In genomic region chr19:47178001-47178400, GRCm38 (mm10) we compare ENCODE assay signal across 7 mouse cellular contexts. TPM values are rescaled to one million over a fixed set of nuclear protein-coding genes. Genes with fewer than 3 reads are reported as not detected.
DNase-seq lines count a peak whose midpoint lies in the region; ATAC-seq lines count a peak whose summit lies in the region.

No protein-coding gene starts in this region.

- peak overlapping the region; percentile 72; the same call in 1 of the 2 replicates for H3K27ac ChIP-seq in midbrain, embryonic 14.5 days (replicated peaks; ENCODE audit: low read depth, low read length)

- H3K4me2 ChIP-seq in midbrain, embryonic 14.5 days (ENCODE audit: low read length), result peak overlapping the region; percentile 93

- intact Hi-C loops in left cerebral cortex, postnatal 4 days (cut with DNase I), result loop anchor here (5.0 kb wide), 1 partner anchor 159 kb away; no protein-coding TSS in a partner anchor

- peak overlapping the region; percentile 68; the same call in 1 of the 2 replicates for H3K4me3 ChIP-seq in midbrain, embryonic 14.5 days (replicated peaks; ENCODE audit: low read depth, low read length)

- 0 out of 2 replicates have a peak, but pooled peaks have one; percentile 8 for ATAC-seq in midbrain, embryonic 14.5 days (ENCODE audit: low FRiP score, low TSS enrichment)

- WGBS in midbrain, embryonic 14.5 days, result 25% methylated on average over 10 of the region's 10 CpGs

- H3K36me3 ChIP-seq in midbrain, embryonic 14.5 days (ENCODE audit: control insufficient read depth, insufficient read depth, low read length), result no peaks in the 10 kb centered on the region

- peaks cover 12% of the 10 kb centered on the region; the same call in 1 of the 2 replicates for H3K27me3 ChIP-seq in midbrain, embryonic 14.5 days (ENCODE audit: control insufficient read depth, insufficient read depth, low read length)

- H3K9me3 ChIP-seq in midbrain, embryonic 14.5 days (ENCODE audit: control insufficient read depth, low read length), result peaks cover 3% of the 10 kb centered on the region; the same call in 1 of the 2 replicates

- DNase-seq in right cerebral cortex, postnatal 10 days (ENCODE audit: low spot score in 2 of 2), result peak; percentile 54 to 61
- DNase-seq in right cerebral cortex, postnatal 14 days, result no peak
- DNase-seq in cerebellum, adult 9-10 months, result peak; percentile 87
- peak; percentile 46 for DNase-seq in forelimb bud, embryonic 11.5 days (ENCODE audit: low read depth, low spot score)
- peak; percentile 48 for DNase-seq in left cerebral cortex, postnatal 4 days
- peak; percentile 51 for DNase-seq in midbrain, embryonic 14.5 days
- DNase-seq in adipocyte (ENCODE audit: low spot score), result no peak

- no peaks in the 10 kb centered on the region; the same call in 1 of the 2 replicates for H3K4me1 ChIP-seq in midbrain, embryonic 14.5 days (ENCODE audit: control insufficient read depth, insufficient read depth, low read length)

- H3K9ac ChIP-seq in midbrain, embryonic 14.5 days (replicated peaks; ENCODE audit: low read length), result no peak overlapping the region; the same call in 1 of the 2 replicates

RNA-seq across cellular contexts. Expression of gene Neurl1a, which starts 0.6 kb away (rescaled TPM):
- 10 to 100 TPM; 42.6 to 54.8 TPM for total RNA-seq in left cerebral cortex, postnatal 4 days (2021)
- polyA plus RNA-seq in midbrain, embryonic 14.5 days (2014; fragmentation: Nextera tagmentation; extraction: Ambion mirVana), result 9.6 and 11.4 TPM in 2 replicates

RNA-seq across cellular contexts. Expression of gene Calhm3, which starts 20.4 kb away (rescaled TPM):
- total RNA-seq in left cerebral cortex, postnatal 4 days (2021), result not detected
- polyA plus RNA-seq in midbrain, embryonic 14.5 days (2014; fragmentation: Nextera tagmentation; extraction: Ambion mirVana), result not detected in 2 replicates

RNA-seq across cellular contexts. Expression of gene Calhm1, which starts 33.9 kb away (rescaled TPM):
- total RNA-seq in left cerebral cortex, postnatal 4 days (2021), result not detected
- not detected in 2 replicates for polyA plus RNA-seq in midbrain, embryonic 14.5 days (2014; fragmentation: Nextera tagmentation; extraction: Ambion mirVana)

RNA-seq across cellular contexts. Expression of gene Calhm2, which starts 39.9 kb away (rescaled TPM):
- 1 to 10 TPM; 1.2 to 2.2 TPM for total RNA-seq in left cerebral cortex, postnatal 4 days (2021)
- 0.45 and 0.49 TPM in 2 replicates for polyA plus RNA-seq in midbrain, embryonic 14.5 days (2014; fragmentation: Nextera tagmentation; extraction: Ambion mirVana)

Comparison
In these comparisons a context has a peak if more than half of its experiments do, and no peak if none do; other contexts are left out.
1. DNase-seq: peak in right cerebral cortex, postnatal 10 days (2 of 2), cerebellum, adult 9-10 months (single experiment), forelimb bud, embryonic 11.5 days (single experiment), left cerebral cortex, postnatal 4 days (single experiment) and midbrain, embryonic 14.5 days (single experiment); none in right cerebral cortex, postnatal 14 days (single experiment) and adipocyte (single experiment).